Mouse (Mus musculus): ENCODE results near the gene Chmp4b. TPM values are rescaled to one million over a fixed set of nuclear protein-coding genes. Genes with fewer than 3 reads are reported as not detected.

Chmp4b gene
- polyA plus RNA-seq, 1 experiment: 150 TPM

DNA sequence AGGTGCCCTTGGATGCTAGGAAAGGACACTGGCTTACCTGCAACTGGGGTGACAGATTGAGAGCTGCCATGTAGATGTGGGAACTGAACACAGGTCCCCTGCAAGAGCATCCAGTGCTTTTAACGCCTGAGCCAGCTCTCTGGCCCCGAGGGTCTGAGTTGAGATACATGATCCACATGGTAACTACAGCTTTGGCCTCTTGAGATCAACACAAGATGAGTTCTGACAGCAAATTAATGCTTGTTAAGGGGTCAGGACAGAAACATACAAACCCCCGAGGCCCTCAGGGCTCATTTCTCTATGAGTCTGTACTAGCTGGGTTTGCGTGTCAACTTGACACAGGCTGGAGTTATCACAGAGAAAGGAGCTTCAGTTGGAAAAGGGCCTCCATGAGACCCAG is 92.4 kb downstream of the Chmp4b start:
- no peak for TF ChIP-seq POLR2A (IDR thresholded peaks at IDR 0.05; ENCODE audit: low read depth, low read length)
- TF ChIP-seq CTCF (IDR thresholded peaks at IDR 0.05; ENCODE audit: borderline replicate concordance, insufficient read depth, low read length): no peak
- no peaks in the 10 kb centered on the region; the same call in 1 of the 2 replicates for H3K4me1 ChIP-seq (ENCODE audit: control insufficient read depth, insufficient read depth, low read length)
- no peak overlapping the region for H3K27ac ChIP-seq (ENCODE audit: insufficient read depth, low read length)
- no peak overlapping the region for H3K4me3 ChIP-seq (ENCODE audit: insufficient read depth, low read length)

Other genes with a start within 250 kb of the Chmp4b start
- 17.1 and 18.5 TPM in 2 replicates for gene Snta1, start 243.6 kb upstream of the Chmp4b start, polyA plus RNA-seq (2011; ENCODE audit: insufficient read length, low read depth, missing spikeins)
- 36.8 and 47.6 TPM in 2 replicates for gene Cbfa2t2, start 215.2 kb upstream of the Chmp4b start, polyA plus RNA-seq (2011; ENCODE audit: insufficient read length, low read depth, missing spikeins)
- gene 1700003F12Rik, start 104.6 kb upstream of the Chmp4b start, polyA plus RNA-seq (2011; ENCODE audit: insufficient read length, low read depth, missing spikeins): 1.9 TPM in 1 of 2 replicates, not detected in the other
- not detected in 2 replicates for gene Actl10, start 99.9 kb upstream of the Chmp4b start, polyA plus RNA-seq (2011; ENCODE audit: insufficient read length, low read depth, missing spikeins)
- gene Necab3, start 92.8 kb upstream of the Chmp4b start, polyA plus RNA-seq (2011; ENCODE audit: insufficient read length, low read depth, missing spikeins): 0.85 and 1.5 TPM in 2 replicates
- 21.5 and 24.3 TPM in 2 replicates for gene E2f1, start 81.8 kb upstream of the Chmp4b start, polyA plus RNA-seq (2011; ENCODE audit: insufficient read length, low read depth, missing spikeins)
- 11.8 and 13.2 TPM in 2 replicates for gene Pxmp4, start 48.0 kb upstream of the Chmp4b start, polyA plus RNA-seq (2011; ENCODE audit: insufficient read length, low read depth, missing spikeins)
- gene Zfp341, start 38.4 kb upstream of the Chmp4b start, polyA plus RNA-seq (2011; ENCODE audit: insufficient read length, low read depth, missing spikeins): 1.8 and 1.9 TPM in 2 replicates
- not detected in 2 replicates for gene 4930519P11Rik, start 38.3 kb upstream of the Chmp4b start, polyA plus RNA-seq (2011; ENCODE audit: insufficient read length, low read depth, missing spikeins)
- gene Gm14214, start 118.3 kb downstream of the Chmp4b start, polyA plus RNA-seq (2011; ENCODE audit: insufficient read length, low read depth, missing spikeins): not detected in 2 replicates
- gene Raly, start 139.4 kb downstream of the Chmp4b start, polyA plus RNA-seq (2011; ENCODE audit: insufficient read length, low read depth, missing spikeins): 137 and 168 TPM in 2 replicates
- not detected in 2 replicates for gene a, start 139.7 kb downstream of the Chmp4b start, polyA plus RNA-seq (2011; ENCODE audit: insufficient read length, low read depth, missing spikeins)
- 188 and 219 TPM in 2 replicates for gene Eif2s2, start 241.2 kb downstream of the Chmp4b start, polyA plus RNA-seq (2011; ENCODE audit: insufficient read length, low read depth, missing spikeins)